Mouse (Mus musculus): ENCODE results near the gene Rbp3.
A peak's percentile ranks its signal among the peaks of the same experiment; 100 is the strongest.

DNA sequence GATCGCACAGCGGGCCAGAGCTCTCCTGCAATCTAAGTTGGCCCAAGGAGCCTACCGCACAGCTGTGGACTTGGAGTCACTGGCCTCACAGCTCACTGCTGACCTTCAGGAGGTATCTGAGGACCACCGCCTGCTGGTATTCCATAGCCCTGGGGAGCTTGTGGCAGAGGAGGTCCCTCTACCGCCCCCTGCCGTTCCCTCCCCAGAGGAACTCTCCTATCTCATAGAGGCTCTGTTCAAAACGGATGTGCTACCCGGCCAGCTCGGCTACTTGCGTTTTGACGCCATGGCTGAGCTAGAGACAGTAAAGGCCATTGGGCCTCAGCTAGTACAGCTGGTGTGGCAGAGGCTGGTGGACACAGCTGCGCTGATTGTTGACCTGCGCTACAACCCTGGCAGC lies 2.3 kb downstream of the Rbp3 start:
- peak; percentile 24; the same call in 1 of the 2 replicates for TF ChIP-seq CTCF (IDR thresholded peaks at IDR 0.05; ENCODE audit: low read depth)
- TF ChIP-seq EP300 (IDR thresholded peaks at IDR 0.05; ENCODE audit: low read depth), result no peak

Measured in liver, embryonic 14.5 days (tissue).